Mouse (Mus musculus): ENCODE results near the gene Gm20458.

DNA sequence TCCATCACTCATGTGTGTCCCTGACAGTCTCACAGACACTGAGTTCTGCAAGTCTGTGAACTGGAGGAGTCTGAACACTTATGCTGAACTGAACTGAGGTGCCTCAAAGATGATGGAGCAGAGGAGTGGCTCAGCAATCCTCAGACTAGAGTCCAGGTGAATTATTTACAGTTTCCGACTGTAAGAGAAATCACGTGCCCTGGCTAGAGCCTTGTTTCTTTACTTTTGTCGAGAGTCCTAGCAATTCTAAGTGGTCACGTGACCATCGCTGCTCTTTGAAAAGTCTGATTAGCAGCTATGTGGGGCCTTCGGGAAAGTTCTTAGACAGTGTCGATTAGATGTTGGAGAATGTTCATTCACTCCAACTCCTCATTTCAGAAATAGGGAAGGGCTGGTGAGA lies 2.8 kb upstream of the Gm20458 start:
- no peak for TF ChIP-seq GATA1 (IDR thresholded peaks at IDR 0.05; ENCODE audit: borderline replicate concordance, low read length)
- no peak for TF ChIP-seq FLI1 (IDR thresholded peaks at IDR 0.05; ENCODE audit: low read length)

Measured in megakaryocyte, embryonic 14.5 days (primary cell).